Mouse (Mus musculus): ENCODE data around the gene Dnaic2. TPM values are rescaled to one million over a fixed set of nuclear protein-coding genes. Genes with fewer than 3 reads are reported as not detected.
A peak's percentile ranks its signal among the peaks of the same experiment; 100 is the strongest.

Dnaic2 gene
- 1 to 10 TPM; 1.4 to 1.9 TPM for total RNA-seq (2021)

- DNase-seq (ENCODE audit: extremely low spot score in 1 of 2, low spot score in 1 of 2) = peak; percentile 48 to 64
Observed at GRCm38 (mm10) chr11:114726965-114727825, at the start of gene Dnaic2. TSS of gene Dnaic2 (plus strand) at chr11:114727408.

GRCm38 (mm10) chr11:114679582-114679981, 47.6 kb upstream of the Dnaic2 start:
- no peak for DNase-seq (ENCODE audit: extremely low spot score in 1 of 2, low spot score in 1 of 2)

DNA sequence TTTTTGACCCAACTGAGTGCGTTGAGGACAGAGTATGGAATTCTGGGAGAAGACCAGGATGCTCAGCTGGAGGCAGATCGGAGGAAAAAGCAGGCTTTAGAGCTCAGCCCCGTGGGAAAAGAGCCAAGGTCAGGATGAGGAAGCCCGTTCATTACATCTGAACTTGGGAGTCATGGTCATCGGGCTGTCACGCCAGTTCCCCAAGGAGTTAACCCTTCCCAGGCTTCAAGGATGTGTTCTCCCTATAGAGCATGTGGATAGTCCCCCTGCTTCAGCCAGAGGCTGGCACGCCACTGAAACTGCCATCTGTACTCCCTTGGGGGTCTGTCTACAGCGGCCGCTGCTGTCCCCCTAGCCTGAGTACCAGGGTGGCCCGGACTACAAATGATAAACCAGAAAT, 46.9 kb upstream of the Dnaic2 start:
- DNase-seq (ENCODE audit: extremely low spot score in 1 of 2, low spot score in 1 of 2) = no peak

DNA sequence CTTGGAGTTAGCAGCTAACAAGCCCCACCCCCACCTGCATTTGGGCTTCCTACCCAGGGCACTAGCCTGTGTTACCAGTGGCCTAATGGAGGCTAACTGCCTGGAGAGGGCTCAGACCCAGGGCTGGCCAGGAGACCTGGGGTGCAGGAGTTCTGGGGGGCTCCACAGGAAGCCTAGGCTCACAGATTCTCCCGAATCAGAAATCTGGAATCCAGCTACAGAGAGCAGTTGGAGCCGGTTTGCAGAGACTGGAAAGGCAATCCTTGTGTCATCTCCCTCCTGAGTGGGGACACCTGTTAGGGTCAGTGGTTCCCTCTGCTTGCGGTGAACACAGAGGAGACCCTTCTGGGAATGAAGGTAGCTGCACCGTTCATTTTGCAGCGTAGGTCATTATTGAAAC, 46.2 kb upstream of the Dnaic2 start:
- DNase-seq (ENCODE audit: extremely low spot score in 1 of 2, low spot score in 1 of 2) = no peak

GRCm38 (mm10) chr11:114682321-114682900, 44.8 kb upstream of the Dnaic2 start:
- no peak for DNase-seq (ENCODE audit: extremely low spot score in 1 of 2, low spot score in 1 of 2)

- no peak for DNase-seq (ENCODE audit: extremely low spot score in 1 of 2, low spot score in 1 of 2)
Observed at GRCm38 (mm10) chr11:114683029-114683721, 44.0 kb upstream of the Dnaic2 start.

DNA sequence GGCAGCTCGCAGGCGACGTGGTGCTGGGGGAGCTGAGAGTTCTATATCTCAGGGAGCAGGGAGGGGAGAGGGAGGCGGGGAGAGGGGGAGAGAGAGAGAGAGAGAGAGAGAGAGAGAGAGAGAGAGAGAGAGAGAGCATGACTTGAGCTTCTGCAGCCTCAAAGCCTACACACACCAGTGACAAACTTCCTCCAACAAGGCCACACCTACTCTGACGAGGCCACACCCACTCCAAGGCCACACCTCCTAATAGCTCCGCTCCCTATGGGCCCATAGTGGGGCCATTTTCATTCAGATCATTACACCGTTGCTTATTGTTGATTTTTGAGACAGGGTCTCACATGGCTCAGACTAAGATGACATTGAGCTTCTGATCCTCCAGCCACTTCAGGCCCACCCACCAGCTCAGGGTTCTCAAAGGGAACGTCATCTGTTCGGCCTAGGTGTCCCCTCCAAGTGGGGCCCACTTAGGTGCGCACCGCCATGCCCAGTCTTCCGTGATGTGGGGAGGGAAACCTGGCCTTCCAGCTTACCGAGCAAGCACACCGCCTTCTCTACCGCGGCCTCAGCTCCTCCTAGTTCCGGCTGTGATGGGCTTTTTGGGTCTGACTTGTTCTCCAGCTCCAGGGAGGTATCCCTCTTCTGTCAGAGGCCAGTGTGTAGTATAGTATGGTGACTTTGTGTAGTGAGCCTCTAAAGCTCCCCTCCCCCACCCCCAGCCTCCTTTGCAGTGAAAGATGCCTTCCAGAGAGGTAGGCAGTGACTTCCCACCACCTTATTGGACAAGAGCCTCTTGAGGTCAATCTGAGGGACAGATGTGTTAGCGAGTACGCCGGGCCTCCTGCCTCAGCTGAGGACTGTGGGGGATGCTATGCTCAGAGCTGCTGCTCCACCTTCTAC, 43.2 kb upstream of the Dnaic2 start:
- no peak for DNase-seq (ENCODE audit: extremely low spot score in 1 of 2, low spot score in 1 of 2)

DNA sequence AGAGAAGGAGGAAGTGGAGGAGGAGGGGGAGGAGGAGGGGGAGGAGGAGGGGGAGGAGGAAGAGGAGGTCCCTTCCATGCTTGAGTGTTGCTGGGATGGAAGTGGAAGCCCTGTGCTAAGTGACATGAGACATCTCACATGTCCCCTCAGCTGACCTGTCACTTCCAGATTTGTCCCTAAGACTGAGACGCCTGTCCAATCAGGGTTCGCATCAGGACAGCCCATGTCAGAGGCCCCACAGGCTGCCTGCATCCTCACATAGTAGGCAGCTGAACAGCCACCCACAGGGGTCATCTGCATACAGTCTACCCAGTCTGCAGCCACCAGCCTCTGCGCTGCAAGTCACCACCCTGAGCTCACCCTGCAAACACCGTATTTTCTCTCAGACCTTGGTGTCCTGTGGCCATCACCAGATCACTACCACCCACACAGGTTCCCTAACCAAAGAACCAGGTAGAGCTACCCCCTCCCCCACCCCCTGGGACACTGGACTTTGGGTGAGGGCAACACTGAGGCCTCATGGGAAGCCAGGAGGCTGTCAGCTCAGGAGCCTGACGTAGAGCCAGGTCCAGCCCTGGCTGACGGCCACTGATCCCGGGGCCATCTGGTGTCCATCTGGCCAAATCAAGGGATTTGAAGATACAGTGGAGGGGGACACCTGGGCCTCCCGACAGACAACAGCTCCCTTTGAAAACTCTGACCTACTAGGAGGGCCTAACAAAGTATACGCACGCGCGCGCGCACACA, 42.4 kb upstream of the Dnaic2 start:
- no peak for DNase-seq (ENCODE audit: extremely low spot score in 1 of 2, low spot score in 1 of 2)

DNA sequence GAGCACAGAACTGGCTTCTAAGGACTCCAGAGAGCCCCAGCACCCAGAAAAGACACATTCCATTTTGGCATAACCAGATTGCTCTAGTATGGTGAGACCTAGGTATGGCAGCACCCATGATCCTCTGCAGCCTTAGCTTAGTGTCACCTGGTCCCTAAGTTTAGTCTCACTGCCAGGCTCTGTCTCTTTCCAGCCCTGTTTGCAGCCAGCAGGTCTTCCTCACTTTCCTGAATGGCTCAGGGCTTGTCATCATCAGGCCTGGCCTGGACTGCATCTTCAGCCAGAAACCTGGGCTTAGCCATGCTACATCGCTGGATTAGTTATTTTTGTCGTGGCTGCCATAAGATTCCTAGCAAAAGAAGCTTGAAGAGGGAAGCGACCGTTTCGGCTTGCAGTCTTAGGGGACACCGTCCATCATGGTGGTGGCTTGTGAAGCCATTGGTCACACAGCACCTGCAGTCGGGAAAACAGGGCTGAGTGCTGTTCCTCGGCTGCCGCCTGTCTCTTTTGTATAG, 41.6 kb upstream of the Dnaic2 start:
- DNase-seq (ENCODE audit: extremely low spot score in 1 of 2, low spot score in 1 of 2) = no peak

DNA sequence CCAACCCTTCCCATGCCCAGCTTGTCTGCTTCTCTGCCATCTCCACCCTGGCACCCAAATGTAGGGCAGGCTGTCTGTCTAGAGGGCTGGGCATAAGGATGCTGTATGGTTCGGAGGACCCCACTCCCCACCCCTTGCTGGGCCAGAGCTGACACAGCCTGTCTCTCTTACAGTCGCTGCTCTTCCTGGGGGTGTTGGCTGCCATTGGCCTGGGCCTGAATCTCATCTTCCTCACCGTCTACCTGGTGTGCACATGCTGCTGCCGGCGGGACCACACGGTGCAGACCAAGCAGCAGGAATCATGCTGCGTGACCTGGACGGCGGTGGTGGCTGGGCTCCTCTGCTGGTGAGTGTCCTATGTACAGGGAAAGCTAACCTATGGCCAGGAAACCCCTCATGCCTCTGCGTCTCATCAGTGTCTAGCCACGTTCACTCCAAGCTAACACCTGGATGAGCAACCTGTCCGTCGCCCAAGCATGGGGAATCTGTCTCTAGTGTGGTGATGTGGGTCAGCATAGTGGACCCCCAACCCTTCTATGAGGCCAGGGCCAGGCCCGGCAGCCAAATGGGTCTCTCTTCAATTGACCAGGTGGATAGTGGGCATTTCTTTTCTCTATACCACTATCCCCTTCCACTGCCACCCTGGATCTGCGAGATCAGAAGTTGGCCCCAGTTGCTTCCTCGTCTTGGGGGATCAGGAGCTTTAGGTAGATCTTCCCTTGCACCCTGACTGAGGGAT, 40.8 kb upstream of the Dnaic2 start:
- no peak for DNase-seq (ENCODE audit: extremely low spot score in 1 of 2, low spot score in 1 of 2)

GRCm38 (mm10) chr11:114687574-114688188, 39.5 kb upstream of the Dnaic2 start:
- DNase-seq (ENCODE audit: extremely low spot score in 1 of 2, low spot score in 1 of 2) = no peak

GRCm38 (mm10) chr11:114688729-114689128, 38.5 kb upstream of the Dnaic2 start:
- no peak for DNase-seq (ENCODE audit: extremely low spot score in 1 of 2, low spot score in 1 of 2)

- no peak for DNase-seq (ENCODE audit: extremely low spot score in 1 of 2, low spot score in 1 of 2)
Observed at GRCm38 (mm10) chr11:114690192-114690591, 37.0 kb upstream of the Dnaic2 start.

- DNase-seq (ENCODE audit: extremely low spot score in 1 of 2, low spot score in 1 of 2) = no peak
Observed at GRCm38 (mm10) chr11:114691454-114692182, 35.6 kb upstream of the Dnaic2 start.

DNA sequence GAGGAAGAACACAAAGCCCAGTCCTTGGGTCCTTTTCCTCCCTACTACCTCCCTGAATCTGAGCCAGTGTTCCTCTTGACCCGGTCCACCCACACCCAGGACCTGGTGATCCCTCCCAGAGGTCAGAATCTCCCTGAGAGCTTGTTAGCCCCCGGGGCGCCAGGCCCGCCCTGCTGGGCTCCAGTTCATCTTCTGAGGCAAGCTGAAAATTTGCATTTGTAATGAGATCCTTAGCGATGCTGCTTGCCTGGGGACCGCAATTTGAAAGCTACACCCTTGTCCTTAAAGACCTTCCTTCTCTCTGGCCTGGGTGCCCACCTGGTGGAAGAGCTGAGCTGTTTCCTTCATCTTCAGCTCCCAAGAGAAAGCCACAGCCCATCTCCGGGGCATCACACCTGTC, 34.6 kb upstream of the Dnaic2 start:
- DNase-seq (ENCODE audit: extremely low spot score in 1 of 2, low spot score in 1 of 2) = no peak

- no peak for DNase-seq (ENCODE audit: extremely low spot score in 1 of 2, low spot score in 1 of 2)
Observed at GRCm38 (mm10) chr11:114693456-114693855, 33.8 kb upstream of the Dnaic2 start.

- no peak for DNase-seq (ENCODE audit: extremely low spot score in 1 of 2, low spot score in 1 of 2)
Observed at GRCm38 (mm10) chr11:114694451-114694850, 32.8 kb upstream of the Dnaic2 start.

DNA sequence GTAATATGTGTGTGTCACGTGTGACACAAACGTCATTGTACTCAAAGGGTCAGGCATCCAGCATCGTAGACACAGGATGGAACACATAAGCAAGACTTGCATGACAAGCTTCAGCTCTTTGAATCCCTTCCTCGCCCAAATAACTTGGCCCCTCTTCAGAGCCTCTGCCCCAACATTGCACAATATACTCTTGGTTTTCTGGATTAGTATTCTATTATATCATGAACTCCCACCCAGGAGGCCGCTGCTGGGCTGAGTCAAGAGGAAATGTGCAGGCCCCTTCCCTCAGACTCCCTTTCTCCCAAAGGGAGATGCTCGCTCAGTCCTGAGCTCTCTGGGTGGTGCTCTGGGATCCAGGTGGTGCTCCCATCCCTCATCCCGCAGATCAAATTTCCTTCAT, 28.7 kb upstream of the Dnaic2 start:
- no peak for DNase-seq (ENCODE audit: extremely low spot score in 1 of 2, low spot score in 1 of 2)
